Mouse (Mus musculus): ENCODE data around the gene Rab6b.

GRCm38 (mm10) chr9:103232232-103233005 lies 120.8 kb downstream of the Rab6b start:
- no peak for TF ChIP-seq POLR2A (IDR thresholded peaks at IDR 0.05; ENCODE audit: control insufficient read depth, low read depth, low read length)
- no peak for TF ChIP-seq CTCF (IDR thresholded peaks at IDR 0.05; ENCODE audit: control insufficient read depth, insufficient read depth, insufficient replicate concordance, low read depth, low read length)
